Mouse (Mus musculus): ENCODE results near the gene Tiam2.
A peak's percentile ranks its signal among the peaks of the same experiment; 100 is the strongest.

Tiam2 gene

DNA sequence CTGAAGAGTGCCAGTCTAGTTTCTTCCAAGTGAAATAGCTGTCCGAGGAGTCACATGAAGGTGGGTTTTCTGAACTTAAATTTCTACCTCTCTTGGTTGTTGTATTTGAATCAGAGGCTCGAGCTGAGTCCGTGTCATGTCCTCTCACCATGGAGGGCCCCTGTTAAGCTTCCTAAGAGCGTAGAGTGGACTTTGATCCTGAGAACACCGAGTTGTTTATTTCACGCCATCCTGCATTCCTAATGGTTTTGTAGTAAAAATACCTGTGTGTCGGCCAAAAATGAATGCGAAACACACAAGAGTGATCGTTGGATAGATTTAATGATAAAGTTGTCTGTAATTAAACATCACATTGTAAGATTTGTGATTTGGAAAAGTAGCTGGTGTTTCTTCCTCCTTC, 128.5 kb downstream of the Tiam2 start:
- no peak for DNase-seq

DNA sequence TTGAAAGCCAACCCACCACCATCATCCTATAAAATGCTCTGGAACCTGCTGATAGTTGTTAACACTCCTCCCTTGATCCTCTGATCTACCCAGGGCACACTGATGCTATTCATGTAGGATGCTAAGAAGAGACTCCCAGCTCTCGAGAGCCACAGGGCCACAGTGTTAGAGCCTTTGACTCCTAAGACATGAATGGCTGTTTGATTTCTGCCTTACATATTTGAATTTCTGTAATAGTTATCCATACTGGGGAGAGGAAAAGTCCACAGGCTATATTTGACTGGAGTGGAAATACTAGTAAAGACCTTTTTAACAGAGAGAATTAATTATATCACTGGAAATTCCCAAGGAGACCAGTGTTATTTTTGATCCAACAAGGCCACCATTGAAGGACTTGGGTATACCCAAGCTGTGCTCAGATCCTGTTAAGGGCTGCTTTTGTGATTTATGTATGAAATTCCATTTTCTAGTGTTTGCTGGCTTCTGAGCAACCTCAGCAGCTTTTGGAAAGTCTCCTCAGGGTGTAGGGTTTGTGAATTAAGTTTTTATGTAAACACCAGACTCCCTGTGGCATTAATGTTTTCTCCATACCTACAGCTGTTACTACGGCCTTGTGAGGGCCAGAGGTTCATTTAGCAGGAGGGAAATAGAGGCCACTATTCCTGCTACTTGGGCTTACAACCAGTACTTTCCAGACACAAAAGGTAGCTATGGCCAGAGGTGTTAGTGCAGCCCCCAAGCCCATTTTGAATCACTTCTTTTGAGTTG, 131.7 kb downstream of the Tiam2 start:
- no peak for DNase-seq

DNA sequence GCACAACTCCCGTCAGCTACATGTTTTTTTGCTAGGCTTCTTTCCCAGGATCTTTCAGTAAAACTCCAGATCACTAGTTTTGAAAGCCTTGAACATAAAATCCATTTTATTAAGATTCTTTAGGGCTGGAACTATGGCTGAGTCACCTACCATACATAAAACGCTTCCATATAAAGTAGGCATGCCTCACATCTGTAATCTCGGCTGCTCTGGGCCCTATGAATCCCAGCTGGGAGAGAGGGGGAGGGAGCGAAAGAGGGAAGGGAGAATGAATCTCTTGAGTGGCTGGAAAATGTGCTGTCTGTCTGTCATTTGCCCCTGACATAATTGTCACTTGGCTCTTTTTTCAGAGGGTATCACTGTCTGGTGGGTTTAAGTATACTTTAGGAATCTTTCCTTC, 139.5 kb downstream of the Tiam2 start:
- no peak for DNase-seq

DNA sequence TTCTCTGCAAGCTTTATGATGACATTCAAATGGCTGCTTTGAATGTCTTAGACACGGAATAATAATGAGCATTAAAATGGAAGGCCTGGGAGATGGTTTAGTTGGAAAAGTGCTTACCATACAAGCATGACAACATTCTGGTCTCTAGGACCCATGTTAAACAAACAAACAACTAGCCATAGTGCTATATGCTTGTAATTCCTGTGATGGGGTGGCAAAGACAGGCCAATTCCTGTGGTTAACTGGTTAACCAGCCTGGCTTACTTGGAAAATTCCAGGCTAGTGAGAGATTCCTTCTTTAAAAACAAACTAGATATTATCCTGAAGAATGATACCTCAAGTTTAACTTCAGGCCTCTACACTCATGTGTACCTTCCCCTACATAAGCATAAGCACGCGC, 140.3 kb downstream of the Tiam2 start:
- no peak for DNase-seq

DNA sequence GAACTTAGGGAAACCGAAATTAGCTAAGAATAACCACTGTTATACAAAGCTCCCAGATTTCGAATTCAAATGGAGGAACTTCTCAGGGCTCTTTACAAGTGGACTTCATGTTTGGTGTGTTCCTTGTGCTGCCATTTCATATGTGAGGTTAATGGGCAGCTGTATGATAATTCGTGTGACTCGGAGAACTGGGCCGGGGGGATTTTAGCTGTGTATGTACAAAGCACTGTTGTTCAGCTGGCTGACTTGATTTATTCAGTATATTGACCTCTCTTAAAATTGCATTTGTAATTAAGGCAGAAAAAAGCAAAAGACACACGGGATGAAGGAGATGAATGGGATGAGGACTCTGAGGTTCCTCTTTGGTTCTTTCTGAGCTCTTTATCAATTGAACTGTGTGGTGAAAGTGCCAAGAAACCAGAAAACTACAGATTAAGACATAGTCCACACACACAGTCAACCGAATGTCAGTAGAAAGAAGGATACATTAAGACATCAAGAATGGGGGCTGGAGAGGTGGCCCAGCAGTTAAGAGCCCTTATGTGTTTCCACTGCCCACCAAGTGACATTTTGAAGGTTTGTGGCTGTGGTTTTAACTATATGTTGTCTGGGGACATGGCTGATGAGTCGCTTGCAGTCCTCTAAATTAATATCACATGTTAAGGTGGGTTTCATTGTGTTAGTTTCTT, 141.4 kb downstream of the Tiam2 start:
- DNase-seq, result no peak

DNA sequence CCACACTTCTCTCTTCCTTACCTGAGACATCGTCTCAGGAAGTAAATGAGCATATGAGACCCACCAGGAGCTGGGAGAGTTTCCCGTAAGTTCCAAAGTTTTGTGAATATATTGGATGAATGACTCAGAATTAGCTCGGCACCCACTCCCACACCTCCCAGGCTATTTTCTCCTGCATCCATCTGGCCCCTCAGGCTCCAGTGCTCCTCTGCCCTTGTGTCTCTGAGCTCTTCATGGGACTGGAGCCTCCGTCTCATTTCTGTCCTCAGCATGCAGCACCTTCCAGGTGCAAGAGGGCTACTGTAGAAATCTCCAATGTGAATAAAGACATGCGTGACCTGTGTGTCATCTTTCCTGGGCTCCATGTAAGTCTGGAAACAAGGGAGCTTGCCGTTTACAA, 145.6 kb downstream of the Tiam2 start:
- no peak for DNase-seq

DNA sequence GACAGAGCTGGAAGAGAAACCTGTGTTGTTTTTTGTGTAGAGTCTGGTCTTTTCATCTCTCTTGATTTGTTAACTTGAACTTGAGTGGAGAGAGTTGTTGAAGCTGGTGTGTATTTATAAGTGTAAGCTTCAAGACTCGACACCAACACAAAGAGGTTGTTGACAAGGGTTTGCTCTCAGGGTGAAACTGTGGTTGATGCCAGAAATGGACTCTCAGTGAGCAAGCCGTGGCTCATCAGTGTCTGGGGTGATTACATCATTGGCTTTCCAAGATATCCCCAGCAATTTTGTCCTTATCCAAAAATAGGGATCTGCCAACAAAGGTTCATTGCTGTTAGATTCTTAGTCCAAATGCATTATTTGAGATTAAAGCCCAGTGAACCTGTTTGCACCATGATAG, 150.2 kb downstream of the Tiam2 start:
- DNase-seq, result no peak

DNA sequence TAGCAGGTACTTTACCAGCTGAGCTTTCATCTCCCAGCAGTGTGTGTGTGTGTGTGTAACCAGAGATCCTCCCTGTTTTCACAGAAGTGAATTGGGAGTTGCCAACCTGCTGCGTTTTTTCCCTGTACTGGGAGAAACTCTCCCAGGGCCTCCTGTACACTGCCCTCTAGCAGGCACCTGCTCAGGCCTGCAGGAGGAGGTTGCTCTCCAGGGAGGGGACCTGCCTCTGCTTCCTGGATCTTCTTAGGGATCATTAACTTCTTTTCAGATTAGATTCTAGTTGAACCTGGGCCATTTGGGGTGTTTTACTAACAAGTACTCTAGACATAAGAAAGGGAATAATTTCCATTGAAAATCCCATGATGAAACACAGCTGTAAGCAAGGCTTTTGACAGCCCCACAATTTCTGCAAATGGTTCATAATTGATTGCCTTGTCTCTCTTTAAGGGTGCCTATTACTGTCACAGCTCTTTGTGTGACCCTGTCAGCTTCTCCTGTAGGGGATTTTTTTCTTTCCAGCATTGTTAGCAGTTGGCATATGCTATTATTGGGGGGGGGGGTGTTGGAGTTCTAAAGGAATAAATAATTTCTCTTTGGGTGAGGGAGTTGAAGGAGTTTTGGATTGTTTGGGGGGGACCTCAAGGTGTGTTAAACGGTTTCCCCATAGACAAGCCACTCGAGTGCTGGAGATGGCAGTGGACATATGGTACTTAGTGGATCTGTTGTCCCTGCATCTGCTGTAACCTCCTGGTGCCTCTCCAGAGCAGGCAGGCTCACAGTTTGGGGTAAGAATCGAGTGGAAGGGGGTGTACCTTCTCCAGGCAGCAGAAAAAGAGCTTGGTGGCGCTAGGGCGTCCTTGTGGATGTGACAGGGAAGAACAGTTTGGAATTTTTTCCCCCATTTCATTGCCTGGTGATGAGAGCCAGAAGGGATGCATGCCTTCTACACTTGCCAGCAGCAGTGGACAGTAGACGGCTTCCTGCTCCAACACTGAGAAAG, 155.5 kb downstream of the Tiam2 start:
- DNase-seq, result no peak

DNA sequence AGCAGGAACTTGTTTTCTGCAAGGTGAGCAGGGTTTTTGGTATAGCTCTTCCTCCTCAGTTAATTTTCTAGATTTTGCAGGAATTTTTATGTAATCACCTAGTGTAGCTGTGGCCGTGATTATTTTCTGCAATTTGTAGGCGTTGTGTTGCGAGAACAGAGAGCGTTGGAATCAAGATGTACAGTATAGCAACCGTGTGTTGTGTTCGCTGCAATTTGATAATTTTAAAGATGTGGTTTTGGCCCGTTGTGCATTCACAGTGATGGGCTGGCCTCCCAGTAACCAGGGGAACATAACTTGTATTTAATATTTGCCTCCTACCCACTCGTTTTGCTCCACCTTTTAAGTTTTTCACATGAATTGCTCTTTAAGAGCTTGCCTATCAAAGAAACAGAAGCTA, 156.7 kb downstream of the Tiam2 start:
- DNase-seq, result no peak

DNA sequence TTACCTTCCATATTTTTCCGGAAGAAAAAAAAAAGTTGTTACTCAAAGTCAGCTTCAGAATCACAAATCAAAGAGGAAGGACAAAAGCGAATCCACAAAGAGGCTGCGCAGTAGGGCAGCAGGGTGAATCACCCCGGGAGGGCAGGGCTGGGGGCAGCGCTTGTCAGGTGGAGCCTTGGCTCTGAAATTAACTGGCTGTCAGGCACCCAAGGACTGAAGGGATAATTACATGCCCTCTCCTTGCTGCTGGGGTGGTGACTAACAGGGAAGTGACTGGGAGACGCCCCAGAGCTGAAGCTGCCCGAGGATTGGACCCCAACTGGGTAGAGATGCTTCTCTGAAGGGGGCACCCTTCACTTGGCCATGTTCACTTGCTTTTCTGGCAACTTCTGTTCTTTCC, 159.5 kb downstream of the Tiam2 start:
- no peak for DNase-seq

DNA sequence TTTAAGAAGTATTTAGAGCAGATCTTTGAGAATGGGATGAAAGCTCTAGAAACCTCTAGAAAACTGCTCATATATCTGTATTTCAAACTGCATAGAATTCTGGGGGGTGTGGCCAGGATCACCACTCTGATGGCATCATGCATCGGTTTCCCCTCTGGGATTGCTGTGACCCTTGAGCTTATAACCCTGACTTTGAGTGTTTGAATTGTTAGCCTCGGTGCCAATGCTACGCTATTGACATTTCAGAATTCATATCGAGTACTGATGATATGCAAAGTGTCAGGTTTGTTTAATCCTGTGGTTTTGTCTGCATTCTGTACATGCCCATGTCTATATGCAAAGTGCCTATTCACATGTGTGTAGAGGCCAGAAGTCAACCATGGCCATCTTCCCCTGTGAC, 160.8 kb downstream of the Tiam2 start:
- no peak for DNase-seq

DNA sequence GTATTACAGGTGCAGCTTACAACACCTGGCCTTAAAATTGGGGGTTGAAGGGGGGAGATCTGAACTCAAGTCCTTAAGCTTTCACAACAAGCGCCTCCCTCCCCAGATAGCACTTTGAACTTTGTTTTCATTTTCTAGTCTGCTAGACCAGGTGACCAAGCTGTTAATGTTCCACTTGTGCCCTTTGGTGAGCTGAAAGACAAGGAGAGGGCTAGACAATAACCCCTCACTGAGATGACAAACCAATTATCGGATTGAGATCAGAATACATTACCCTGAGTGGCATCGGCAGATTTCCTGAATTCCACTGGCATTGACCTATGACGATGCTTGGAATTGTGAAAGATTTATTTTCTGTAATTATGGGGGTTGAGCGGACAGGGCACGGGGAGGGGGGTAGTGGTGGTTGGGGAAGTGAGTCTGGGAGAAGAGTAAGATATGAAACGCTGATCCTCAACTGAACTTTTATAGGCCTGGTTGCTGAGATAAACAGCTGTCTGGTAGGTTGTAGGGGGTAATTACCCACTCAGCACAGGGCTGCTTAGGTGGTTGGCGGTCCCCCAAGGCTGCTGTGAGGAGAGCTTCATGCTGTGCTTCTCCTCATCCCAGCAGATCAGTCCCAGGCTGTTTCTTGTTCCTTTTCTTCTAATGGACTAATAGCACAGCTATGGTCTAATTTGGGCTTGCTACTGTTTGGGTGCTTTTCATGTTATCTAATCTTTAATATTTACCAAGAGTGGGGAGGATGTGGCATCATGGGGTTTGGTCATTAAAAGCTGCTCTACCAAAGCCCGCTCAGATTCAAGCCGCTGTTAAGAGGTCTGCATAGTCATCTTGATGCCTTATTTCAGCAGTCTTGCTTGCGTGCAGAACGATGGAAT, 161.6 kb downstream of the Tiam2 start:
- DNase-seq, result no peak

DNA sequence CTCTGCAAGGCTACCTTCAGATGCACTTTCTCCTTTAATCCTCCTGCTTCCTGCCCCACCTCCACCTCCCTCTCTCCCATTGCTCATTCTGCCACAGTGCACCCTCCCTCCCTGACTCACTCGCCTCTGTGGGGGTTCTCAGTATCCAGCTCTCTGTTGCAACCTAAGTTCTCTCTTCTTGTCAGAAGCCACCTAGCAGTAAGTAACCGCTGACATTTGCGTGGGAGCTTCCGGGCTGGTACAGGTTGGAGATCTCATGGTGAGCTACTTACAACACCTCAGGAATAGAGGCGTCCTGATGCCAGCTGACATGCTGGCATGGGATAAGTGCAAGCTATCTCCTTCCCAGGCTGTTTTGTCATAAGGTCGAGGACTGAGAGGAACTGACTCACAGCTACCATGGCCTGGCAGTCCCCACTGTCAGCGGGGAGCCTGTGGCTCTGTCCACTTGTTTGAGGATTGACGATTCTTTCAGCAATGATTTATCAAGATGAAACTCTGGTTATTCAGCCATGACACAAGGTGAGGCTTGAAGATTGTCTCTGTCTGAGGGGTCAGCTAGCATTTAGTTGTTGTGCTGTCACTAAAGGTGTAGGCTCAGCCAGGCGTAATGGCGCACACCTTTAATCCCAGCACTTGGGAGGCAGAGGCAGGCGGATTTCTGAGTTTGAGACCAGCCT, 164.0 kb downstream of the Tiam2 start:
- DNase-seq, result no peak

DNA sequence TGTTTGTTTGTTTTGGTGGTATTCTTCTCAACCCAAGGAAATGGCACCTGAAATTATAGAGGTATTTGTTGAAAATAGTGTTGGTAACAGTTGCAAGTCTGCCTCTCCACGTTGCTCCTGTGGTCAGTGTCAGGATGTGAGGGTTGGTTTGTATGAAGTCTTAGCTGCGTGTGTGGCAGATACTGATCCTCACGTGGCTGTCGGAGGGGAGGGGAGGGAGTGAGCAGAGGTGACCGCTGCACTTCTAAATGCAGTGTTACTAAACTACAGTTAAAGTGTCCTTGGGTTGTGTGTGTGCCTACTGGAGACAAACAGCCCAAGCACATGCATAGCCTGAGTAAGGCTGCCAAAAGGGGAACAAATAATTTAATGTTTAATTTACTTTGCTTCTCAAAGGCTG, 164.7 kb downstream of the Tiam2 start:
- no peak for DNase-seq

DNA sequence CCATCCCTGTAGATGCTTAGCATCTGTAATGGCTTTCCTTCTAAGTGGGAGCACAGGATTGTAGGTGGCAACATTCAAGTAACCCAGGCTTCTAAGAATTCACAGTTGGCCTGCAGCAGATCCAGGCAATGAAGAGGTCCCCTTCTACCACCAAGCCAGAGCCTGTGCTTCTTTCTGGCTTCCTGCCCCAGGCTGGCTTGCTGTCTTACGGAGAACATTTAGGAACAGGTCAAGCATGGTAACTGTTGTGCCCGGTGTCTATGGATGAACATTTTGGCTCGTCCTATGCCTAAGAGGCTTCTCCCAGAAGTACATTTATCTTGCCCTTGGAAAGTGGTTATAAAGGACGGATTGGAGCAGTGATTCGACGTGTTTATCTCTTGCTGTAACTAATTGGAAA, 165.3 kb downstream of the Tiam2 start:
- no peak for DNase-seq

DNA sequence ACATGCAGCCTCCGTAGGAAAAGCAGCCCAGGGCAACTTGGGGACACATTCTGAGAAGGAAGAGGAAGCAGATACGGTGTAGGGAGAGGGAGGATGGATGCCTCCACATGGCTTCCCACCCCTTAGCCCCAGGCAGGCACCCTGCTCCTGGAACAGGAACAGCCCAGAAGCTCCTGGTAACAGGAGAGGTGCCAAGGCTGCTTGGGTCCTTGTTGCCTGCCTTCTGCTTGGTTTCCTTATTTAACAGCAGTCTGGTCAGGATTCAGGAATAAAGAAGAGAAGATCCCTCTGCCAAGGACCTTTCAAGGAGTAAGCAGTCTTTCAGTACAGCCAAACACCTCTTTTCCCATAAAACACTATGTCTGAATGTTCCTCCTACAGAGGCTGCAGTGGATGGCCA, 169.2 kb downstream of the Tiam2 start:
- DNase-seq, result no peak

DNA sequence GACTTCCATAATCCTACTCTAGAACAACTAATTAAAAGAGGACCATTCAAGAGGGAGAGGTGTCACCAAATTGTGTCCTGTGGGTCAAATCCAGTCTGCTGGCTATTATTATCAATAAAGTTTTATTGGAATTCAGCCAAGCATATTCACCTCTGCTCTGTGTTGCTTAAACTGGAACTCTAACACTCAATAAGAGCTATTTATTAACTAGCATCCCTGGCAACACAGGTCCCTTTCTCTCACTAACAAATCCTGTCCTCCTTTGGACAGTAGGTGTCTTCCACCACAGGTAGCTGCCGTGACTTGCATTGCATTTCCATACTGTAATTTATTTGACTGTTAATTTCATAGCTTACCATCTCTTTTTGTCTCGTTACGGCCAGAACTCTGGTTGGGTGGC, 169.7 kb downstream of the Tiam2 start:
- no peak for DNase-seq

DNA sequence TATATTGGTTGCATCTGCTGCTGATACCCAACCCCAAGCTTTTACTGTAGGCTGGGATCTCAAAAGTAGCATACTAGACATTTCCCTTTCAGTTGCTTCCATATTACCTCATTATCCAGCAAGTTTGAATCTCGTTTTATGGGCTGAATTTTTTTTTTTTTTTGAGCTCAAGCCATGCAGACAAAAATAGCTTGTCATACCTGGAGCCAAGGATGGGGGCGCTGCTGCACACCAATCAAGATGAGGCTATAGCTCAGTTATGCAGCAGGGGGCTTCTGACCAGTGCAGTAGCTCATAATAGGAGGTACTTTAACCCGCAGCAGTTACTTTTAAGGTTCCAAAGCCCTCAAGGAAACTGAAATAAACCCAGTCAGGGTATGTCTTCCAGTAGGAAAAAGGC, 171.7 kb downstream of the Tiam2 start:
- DNase-seq, result peak; percentile 63

DNA sequence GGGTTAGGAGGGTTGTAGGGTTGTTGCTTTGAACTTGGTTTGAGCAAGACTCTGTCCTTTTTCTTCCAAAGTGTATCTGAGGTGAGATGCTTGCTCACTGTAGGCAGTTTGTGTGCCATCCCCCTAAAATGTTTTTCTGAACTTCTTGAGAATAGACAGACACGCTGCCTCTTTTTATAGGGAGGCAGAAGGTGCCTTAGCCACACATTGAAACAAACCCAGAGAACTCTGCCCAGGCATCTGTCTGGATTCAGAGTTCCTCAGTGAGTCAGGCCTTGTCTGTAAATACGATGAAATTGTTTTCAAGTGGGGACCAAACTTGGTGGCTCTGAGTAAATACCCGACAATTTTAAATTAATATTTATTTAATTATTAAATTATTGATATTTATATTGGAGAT, 172.2 kb downstream of the Tiam2 start:
- no peak for DNase-seq

DNA sequence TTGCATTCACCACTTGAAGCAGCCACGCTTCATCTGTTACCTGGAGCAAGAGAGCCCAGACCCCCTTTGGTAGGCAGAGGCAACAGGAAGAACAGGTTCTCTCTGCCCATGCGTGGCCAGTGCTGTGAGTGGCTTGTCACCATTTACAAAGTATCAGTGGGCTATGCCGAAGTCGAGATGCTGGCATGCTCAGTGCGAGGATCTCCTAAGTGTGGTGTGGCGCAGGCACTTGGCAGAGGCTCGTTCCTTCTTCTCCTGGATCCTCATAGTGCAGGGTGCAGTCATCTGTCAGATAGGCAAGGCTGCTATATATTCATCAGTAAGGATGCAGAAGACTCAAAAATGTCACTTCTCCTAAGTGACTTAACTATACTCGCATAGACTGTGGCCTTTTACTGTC, 173.1 kb downstream of the Tiam2 start:
- DNase-seq, result no peak

DNA sequence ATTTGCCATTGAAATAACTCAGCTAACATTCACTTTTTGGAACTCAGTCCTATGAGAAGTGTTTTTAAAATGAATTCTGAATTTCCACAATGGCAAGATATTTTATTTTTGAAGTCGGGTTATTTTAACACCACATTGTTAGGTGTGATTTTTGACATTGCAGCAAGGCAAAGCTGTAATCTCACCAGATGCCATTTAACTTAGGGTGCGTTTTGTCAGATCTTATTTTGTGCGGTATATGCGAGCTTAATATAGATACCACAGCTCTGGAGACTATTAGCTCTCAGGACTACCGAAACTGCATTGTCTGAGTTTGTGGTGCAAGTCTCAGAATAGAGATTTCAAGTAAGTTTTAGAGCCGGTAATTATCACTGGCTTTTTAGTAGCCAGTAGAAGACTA, 173.7 kb downstream of the Tiam2 start:
- DNase-seq, result no peak

DNA sequence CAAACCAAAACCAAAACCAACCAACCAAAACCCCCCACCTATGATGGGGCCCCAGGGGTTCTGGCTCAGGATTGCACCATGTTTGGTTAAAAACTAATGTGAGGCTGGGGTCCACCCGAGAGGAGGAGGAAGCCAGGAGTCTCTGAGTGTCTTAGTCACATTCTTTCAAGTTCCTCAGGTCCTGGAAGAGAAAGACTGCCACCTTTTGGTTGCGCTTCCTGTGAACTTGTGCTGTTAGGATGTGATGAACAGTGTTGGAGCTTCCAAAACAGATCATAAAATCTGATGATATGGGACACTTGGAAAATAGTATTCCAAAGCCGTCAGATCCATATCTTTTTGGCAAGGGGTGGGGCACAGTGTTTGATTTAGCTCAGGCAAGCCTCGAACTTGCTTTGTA, 174.6 kb downstream of the Tiam2 start:
- DNase-seq, result no peak

Measured in embryo, embryonic 11 days (tissue).